Mouse (Mus musculus) stomach, embryonic 15.5 days (tissue): Measurements from ENCODE around the gene Fmo5. TPM values are rescaled to one million over a fixed set of nuclear protein-coding genes. Genes with fewer than 3 reads are reported as not detected.

Source experiments
- ATAC-seq: fragments of 200-750 bp; cut with Nextera tagmentation; 2 replicates; pipeline ENCODE4 v1.8.0; 2017; ENCODE audit warnings: low read depth, moderate number of reproducible peaks, moderate TSS enrichment; ENCODE audit not compliant: insufficient read depth, low FRiP score
- H3K27ac ChIP-seq: fragments of 300-500 bp; sonication (generic); 2 replicates; pipeline ENCODE4 v1.5.1; 2015; ENCODE audit warnings: mild to moderate bottlenecking, inconsistent platforms
- H3K27me3 ChIP-seq: fragments of 300-500 bp; sonication (generic); replicated peaks from 2 replicates; pipeline ENCODE4 v1.6.1; 2015; ENCODE audit warnings: inconsistent platforms
- H3K36me3 ChIP-seq: fragments of 300-500 bp; sonication (generic); 2 replicates; pipeline ENCODE4 v1.6.1; 2015; ENCODE audit warnings: inconsistent platforms
- H3K4me1 ChIP-seq: fragments of 300-500 bp; sonication (generic); 2 replicates; pipeline ENCODE4 v1.6.1; 2015; ENCODE audit warnings: inconsistent platforms
- H3K4me2 ChIP-seq: fragments of 300-500 bp; sonication (generic); 2 replicates; pipeline ENCODE4 v1.6.1; 2015; ENCODE audit warnings: mild to moderate bottlenecking, inconsistent platforms
- H3K4me3 ChIP-seq: fragments of 300-500 bp; sonication (generic); replicated peaks from 2 replicates; pipeline ENCODE4 v1.5.1; 2015; ENCODE audit warnings: inconsistent platforms
- H3K9ac ChIP-seq: fragments of 300-500 bp; sonication (generic); 2 replicates; pipeline ENCODE4 v1.6.1; 2015; ENCODE audit warnings: inconsistent platforms
- H3K9me3 ChIP-seq: fragments of 300-500 bp; sonication (generic); 2 replicates; pipeline ENCODE4 v1.6.1; 2016; ENCODE audit warnings: inconsistent platforms
- WGBS: fragments of 180-500 bp; shearing (Covaris S2); methylation state at CpG from one replicate; pipeline ENCODE4 v1.1.7; 2015; 5-methylcytosine and 5-hydroxymethylcytosine counted together
- polyA plus RNA-seq: library from polyadenylated mRNA; unstranded; fragments of >200 nt; fragmentation: Nextera tagmentation; extraction: Ambion mirVana; gene quantifications from 2 replicates; pipeline ENCODE4 v1.2.1, GENCODE M21; 2015

The Fmo5 gene
- polyA plus RNA-seq, 1 experiment from 2014 or later = 8.2 TPM

- Histone ChIP-seq H3K27ac (no peak overlapping the region), H3K27me3 (no peaks in the 10 kb centered on the region), H3K4me1 (peaks cover 22% of the 10 kb centered on the region), H3K9ac (no peak overlapping the region), H3K4me2 (no peak overlapping the region), H3K36me3 (no peaks in the 10 kb centered on the region; the same call in none of the 2 replicates), H3K4me3 (no peak overlapping the region), H3K9me3 (no peaks in the 10 kb centered on the region)
- ATAC-seq = no peak
- WGBS = 53% methylated on average over 8 of the region's 8 CpGs
Observed at GRCm38 (mm10) chr3:97661206-97661605, 32.6 kb downstream of the Fmo5 start.

- no peak overlapping the region for H3K4me2 ChIP-seq
- H3K36me3 ChIP-seq = peaks cover 6% of the 10 kb centered on the region
- no peaks in the 10 kb centered on the region for H3K9me3 ChIP-seq
- no peaks in the 10 kb centered on the region for H3K27me3 ChIP-seq
- no peak overlapping the region for H3K4me3 ChIP-seq
- 53% methylated on average over 9 of the region's 9 CpGs for WGBS
- no peak for ATAC-seq
- H3K9ac ChIP-seq = no peak overlapping the region
- H3K4me1 ChIP-seq = 0 out of 2 replicates have a peak, but pooled peaks cover under 1% of the 10 kb centered on the region
- no peak overlapping the region for H3K27ac ChIP-seq
Observed at GRCm38 (mm10) chr3:97665525-97665924, 36.9 kb downstream of the Fmo5 start.

GRCm38 (mm10) chr3:97666154-97666553 lies 37.5 kb downstream of the Fmo5 start:
- no peak overlapping the region for H3K4me2 ChIP-seq
- H3K9ac ChIP-seq = no peak overlapping the region
- H3K4me1 ChIP-seq = no peaks in the 10 kb centered on the region
- no peak overlapping the region for H3K27ac ChIP-seq
- no peaks in the 10 kb centered on the region for H3K27me3 ChIP-seq
- ATAC-seq = no peak
- no peak overlapping the region for H3K4me3 ChIP-seq
- H3K36me3 ChIP-seq = peaks cover 7% of the 10 kb centered on the region
- WGBS = 47% methylated on average over 8 of the region's 8 CpGs
- no peaks in the 10 kb centered on the region for H3K9me3 ChIP-seq

- peaks cover 13% of the 10 kb centered on the region for H3K36me3 ChIP-seq
- H3K4me3 ChIP-seq = no peak overlapping the region
Observed at GRCm38 (mm10) chr3:97667093-97667675, 38.6 kb downstream of the Fmo5 start.

DNA sequence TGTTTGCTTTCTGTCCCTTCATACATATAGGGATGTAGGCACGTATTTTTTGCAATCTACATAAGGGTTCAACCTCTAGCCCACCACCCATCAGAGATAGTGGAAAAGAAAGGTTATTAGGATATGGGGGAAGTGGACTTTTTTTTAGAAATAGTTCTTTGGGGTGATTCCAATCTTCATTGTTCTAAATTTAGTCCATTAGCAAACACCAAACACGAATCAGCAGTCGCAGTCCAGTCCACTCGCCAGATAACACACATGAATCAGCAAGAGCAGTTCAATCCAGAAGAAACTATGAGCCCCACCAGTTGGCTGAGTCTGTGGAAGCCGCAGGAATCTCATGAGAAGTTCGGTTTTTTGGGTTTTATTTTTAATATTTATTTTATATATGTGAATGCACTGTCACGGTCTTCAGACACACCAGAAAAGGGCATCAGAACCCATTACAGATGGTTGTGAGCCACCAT lies 46.1 kb downstream of the Fmo5 start, which contains the start of gene Gm17651:
Gene Gm17651, minus strand, starts transcription at position 51 of the 467 bp plus-strand sequence.
- WGBS = 83% methylated on average over 7 of the region's 7 CpGs
- no peak within 1 kb of the TSS for H3K9ac ChIP-seq
- H3K27me3 ChIP-seq = no peaks in the 10 kb centered on the region
- peaks cover 7% of the 10 kb centered on the region; the same call in 1 of the 2 replicates for H3K36me3 ChIP-seq
- no peak within 1 kb of the TSS for H3K27ac ChIP-seq
- no peaks in the 10 kb centered on the region for H3K4me1 ChIP-seq
- no peaks in the 10 kb centered on the region for H3K9me3 ChIP-seq
- ATAC-seq = no peak
- H3K4me2 ChIP-seq = no peak within 1 kb of the TSS
- H3K4me3 ChIP-seq = no peak within 1 kb of the TSS

More at GRCm38 (mm10) chr3:97667093-97667675, 38.6 kb downstream of the Fmo5 start:
- H3K4me1 ChIP-seq = no peaks in the 10 kb centered on the region
- no peak overlapping the region for H3K9ac ChIP-seq
- no peak for ATAC-seq
- WGBS = 66% methylated on average over 14 of the region's 14 CpGs
- no peaks in the 10 kb centered on the region for H3K9me3 ChIP-seq
- no peak overlapping the region for H3K27ac ChIP-seq
- H3K4me2 ChIP-seq = no peak overlapping the region
- no peaks in the 10 kb centered on the region for H3K27me3 ChIP-seq

- 88% methylated on average over 3 of the region's 3 CpGs for WGBS
- no peak for ATAC-seq
- Histone ChIP-seq H3K27ac (no peak overlapping the region), H3K4me3 (no peak overlapping the region), H3K9me3 (no peaks in the 10 kb centered on the region), H3K4me2 (no peak overlapping the region), H3K4me1 (0 out of 2 replicates have a peak, but pooled peaks cover under 1% of the 10 kb centered on the region), H3K36me3 (peaks cover 6% of the 10 kb centered on the region; the same call in 1 of the 2 replicates), H3K27me3 (no peaks in the 10 kb centered on the region), H3K9ac (no peak overlapping the region)
Observed at GRCm38 (mm10) chr3:97676126-97676525, 47.5 kb downstream of the Fmo5 start.

GRCm38 (mm10) chr3:97678416-97678815 lies 49.8 kb downstream of the Fmo5 start:
- Histone ChIP-seq H3K4me3 (no peak overlapping the region), H3K9me3 (no peaks in the 10 kb centered on the region), H3K27ac (no peak overlapping the region), H3K4me1 (peaks cover 13% of the 10 kb centered on the region; the same call in 1 of the 2 replicates), H3K9ac (no peak overlapping the region), H3K27me3 (no peaks in the 10 kb centered on the region), H3K4me2 (no peak overlapping the region), H3K36me3 (no peaks in the 10 kb centered on the region)
- no peak for ATAC-seq
- 85% methylated on average over 3 of the region's 3 CpGs for WGBS

GRCm38 (mm10) chr3:97680631-97681320 lies 52.2 kb downstream of the Fmo5 start:
- Histone ChIP-seq H3K4me2 (peak overlapping the region; percentile 76), H3K36me3 (no peaks in the 10 kb centered on the region), H3K27me3 (no peaks in the 10 kb centered on the region), H3K9ac (no peak overlapping the region), H3K9me3 (no peaks in the 10 kb centered on the region), H3K4me1 (peaks cover 18% of the 10 kb centered on the region; the same call in 1 of the 2 replicates), H3K4me3 (peak overlapping the region; percentile 39), H3K27ac (peak overlapping the region; percentile 3; the same call in 1 of the 2 replicates)
- ATAC-seq = peak; percentile 52
- WGBS = 4% methylated on average over 28 of the region's 28 CpGs

- Histone ChIP-seq H3K27ac (peak overlapping the region; percentile 3; the same call in 1 of the 2 replicates), H3K27me3 (no peaks in the 10 kb centered on the region), H3K4me1 (peaks cover 18% of the 10 kb centered on the region; the same call in 1 of the 2 replicates), H3K9ac (peak overlapping the region; percentile 14; the same call in 1 of the 2 replicates), H3K9me3 (no peaks in the 10 kb centered on the region), H3K36me3 (no peaks in the 10 kb centered on the region), H3K4me3 (peak overlapping the region; percentile 39), H3K4me2 (peak overlapping the region; percentile 76)
- peak; percentile 44; the same call in 1 of the 2 replicates for ATAC-seq
- WGBS = 2% methylated on average over 33 of the region's 33 CpGs
Observed at GRCm38 (mm10) chr3:97681321-97682158, 52.9 kb downstream of the Fmo5 start.

GRCm38 (mm10) chr3:97682159-97682502 lies 53.5 kb downstream of the Fmo5 start:
- 6% methylated on average over 11 of the region's 11 CpGs for WGBS
- H3K27ac ChIP-seq = no peak overlapping the region
- no peak for ATAC-seq
- no peak overlapping the region for H3K9ac ChIP-seq
- H3K9me3 ChIP-seq = no peaks in the 10 kb centered on the region
- H3K4me1 ChIP-seq = peaks cover 18% of the 10 kb centered on the region; the same call in 1 of the 2 replicates
- no peaks in the 10 kb centered on the region for H3K27me3 ChIP-seq
- peak overlapping the region; percentile 39 for H3K4me3 ChIP-seq
- peak overlapping the region; percentile 76 for H3K4me2 ChIP-seq
- no peaks in the 10 kb centered on the region for H3K36me3 ChIP-seq

DNA sequence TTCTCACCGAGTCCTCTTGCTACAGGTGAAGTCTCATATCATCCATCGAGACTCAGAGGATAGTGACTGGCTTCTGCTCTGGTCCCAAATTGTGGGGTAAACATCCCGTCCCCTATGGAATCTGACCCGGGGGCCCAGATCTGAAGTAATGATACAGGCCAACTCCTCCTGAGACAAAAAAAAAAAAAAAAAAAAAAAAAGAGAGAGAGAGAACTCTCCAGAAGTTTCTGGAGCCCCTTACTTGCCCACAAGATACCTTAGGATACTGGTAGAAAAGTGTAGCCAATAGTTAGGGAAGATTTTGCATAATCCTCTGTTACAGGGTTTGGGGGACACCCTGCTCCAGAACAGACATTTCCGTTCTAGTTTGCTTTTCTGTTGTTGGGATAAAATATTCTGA lies 54.0 kb downstream of the Fmo5 start:
- Histone ChIP-seq H3K27ac (no peak overlapping the region), H3K4me2 (peak overlapping the region; percentile 76), H3K9ac (no peak overlapping the region), H3K9me3 (no peaks in the 10 kb centered on the region), H3K4me1 (peaks cover 18% of the 10 kb centered on the region; the same call in 1 of the 2 replicates), H3K27me3 (no peaks in the 10 kb centered on the region), H3K4me3 (peak overlapping the region; percentile 39), H3K36me3 (no peaks in the 10 kb centered on the region)
- ATAC-seq = no peak
- 30% methylated on average over 5 of the region's 5 CpGs for WGBS
